Comparison of ENCODE assay signal across 8 mouse cellular contexts in the genomic region with DNA sequence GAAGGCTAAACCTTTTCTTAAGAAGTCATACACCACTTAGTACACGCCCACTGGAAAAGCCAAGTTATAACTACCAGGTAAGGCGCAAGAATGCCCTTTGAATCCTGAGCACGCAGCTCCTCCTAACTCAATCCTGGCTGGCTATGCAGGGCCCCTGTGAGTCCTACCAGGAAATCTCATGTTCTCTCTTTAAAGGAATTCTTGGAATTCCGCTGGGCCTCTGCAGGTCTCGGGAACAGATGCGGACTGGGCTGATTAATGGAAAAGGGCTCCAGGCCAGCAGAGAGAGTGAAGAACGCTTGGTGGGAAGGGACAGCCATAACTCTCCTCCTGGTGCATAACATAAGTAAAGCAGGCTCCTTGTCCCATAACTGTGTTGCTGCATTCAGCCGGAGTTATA. TPM values are rescaled to one million over a fixed set of nuclear protein-coding genes. Genes with fewer than 3 reads are reported as not detected.
DNase-seq lines count a peak whose midpoint lies in the region; ATAC-seq and TF ChIP-seq lines count a peak whose summit lies in the region.

No protein-coding gene starts in this region.

- peaks cover 2% of the 10 kb centered on the region; the same call in 1 of the 2 replicates for H3K27me3 ChIP-seq in heart, embryonic 16.5 days (ENCODE audit: control insufficient read depth, insufficient read depth, low read length)
- H3K27me3 ChIP-seq in embryonic facial prominence, embryonic 10.5 days (replicated peaks; ENCODE audit: low read depth, poor library complexity, severe bottlenecking) = peaks cover 24% of the 10 kb centered on the region
- no peaks in the 10 kb centered on the region for H3K27me3 ChIP-seq in kidney, embryonic 16.5 days (ENCODE audit: insufficient read depth, low read length)
- no peaks in the 10 kb centered on the region for H3K27me3 ChIP-seq in myocyte (ENCODE audit: control insufficient read depth, insufficient read depth, insufficient read length)

- ATAC-seq in heart, embryonic 16.5 days (replicated peaks; ENCODE audit: extremely low read depth, insufficient read depth, low FRiP score) = peak; percentile 58
- ATAC-seq in kidney, embryonic 16.5 days (ENCODE audit: low FRiP score, low TSS enrichment) = peak; percentile 77
- no peak for ATAC-seq in megakaryocyte progenitor cell, adult 5-6 weeks (replicated peaks; ENCODE audit: poor library complexity)

- H3K4me1 ChIP-seq in heart, embryonic 16.5 days (ENCODE audit: control insufficient read depth, insufficient read depth, low read length) = peaks cover 60% of the 10 kb centered on the region
- peaks cover 98% of the 10 kb centered on the region for H3K4me1 ChIP-seq in embryonic facial prominence, embryonic 10.5 days
- peaks cover 75% of the 10 kb centered on the region for H3K4me1 ChIP-seq in kidney, embryonic 16.5 days (ENCODE audit: insufficient read depth, low read length)

- peak overlapping the region; percentile 39 for H3K4me2 ChIP-seq in heart, embryonic 16.5 days (ENCODE audit: low read depth, low read length)
- H3K4me2 ChIP-seq in kidney, embryonic 16.5 days (replicated peaks; ENCODE audit: low read depth, low read length) = peak overlapping the region; percentile 27; the same call in 1 of the 2 replicates
- H3K4me2 ChIP-seq in myocyte (ENCODE audit: low read depth) = peak overlapping the region; percentile 8

- H3K36me3 ChIP-seq in heart, embryonic 16.5 days (ENCODE audit: control insufficient read depth, insufficient read depth) = no peaks in the 10 kb centered on the region
- H3K36me3 ChIP-seq in embryonic facial prominence, embryonic 10.5 days (replicated peaks) = no peaks in the 10 kb centered on the region
- H3K36me3 ChIP-seq in kidney, embryonic 16.5 days (ENCODE audit: insufficient read depth, low read length) = no peaks in the 10 kb centered on the region
- H3K36me3 ChIP-seq in myocyte (ENCODE audit: control insufficient read depth, insufficient read depth) = no peaks in the 10 kb centered on the region

- no peak overlapping the region for H3ac ChIP-seq in myocyte (ENCODE audit: control insufficient read depth, insufficient read length)

- WGBS in heart, embryonic 16.5 days = 11% methylated on average over 8 of the region's 8 CpGs
- WGBS in embryonic facial prominence, embryonic 10.5 days = 11% methylated on average over 8 of the region's 8 CpGs
- WGBS in kidney, embryonic 16.5 days = 7% methylated on average over 8 of the region's 8 CpGs

- H3K4me3 ChIP-seq in heart, embryonic 16.5 days (ENCODE audit: low read length) = no peak overlapping the region
- 0 out of 2 replicates have a peak overlapping the region, but pooled peaks have one; percentile 18 for H3K4me3 ChIP-seq in embryonic facial prominence, embryonic 10.5 days
- H3K4me3 ChIP-seq in kidney, embryonic 16.5 days (ENCODE audit: low read length) = no peak overlapping the region
- H3K4me3 ChIP-seq in myocyte = no peak overlapping the region
- H3K4me3 ChIP-seq in left cerebral cortex, adult 2 months = no peak overlapping the region

- no peak for TF ChIP-seq POLR2A in myocyte (IDR thresholded peaks at IDR 0.05; ENCODE audit: insufficient read length, low read depth)

- TF ChIP-seq CTCF in left cerebral cortex, adult 2 months (IDR thresholded peaks at IDR 0.05) = no peak

- no peaks in the 10 kb centered on the region for H3K9me3 ChIP-seq in heart, embryonic 16.5 days (replicated peaks; ENCODE audit: control insufficient read depth, low read length)
- H3K9me3 ChIP-seq in embryonic facial prominence, embryonic 10.5 days = no peaks in the 10 kb centered on the region
- H3K9me3 ChIP-seq in kidney, embryonic 16.5 days (ENCODE audit: low read length) = no peaks in the 10 kb centered on the region

- H3K9ac ChIP-seq in heart, embryonic 16.5 days (ENCODE audit: low read length) = peak overlapping the region; percentile 37; the same call in 1 of the 2 replicates
- H3K9ac ChIP-seq in kidney, embryonic 16.5 days (replicated peaks; ENCODE audit: low read length) = no peak overlapping the region

- intact Hi-C loops in heart, postnatal 25 days (cut with DNase I) = no loop called here
- intact Hi-C loops in left cerebral cortex, adult 2 months (cut with DNase I) = no loop called here

- H3K27ac ChIP-seq in heart, embryonic 16.5 days (ENCODE audit: low read length) = peak overlapping the region; percentile 63
- peak overlapping the region; percentile 90 for H3K27ac ChIP-seq in embryonic facial prominence, embryonic 10.5 days (replicated peaks)
- peak overlapping the region; percentile 90 for H3K27ac ChIP-seq in kidney, embryonic 16.5 days (ENCODE audit: low read length)
- H3K27ac ChIP-seq in left cerebral cortex, adult 2 months = no peak overlapping the region

- DNase-seq in heart, postnatal 25 days (ENCODE audit: low spot score) = no peak
- DNase-seq in embryonic facial prominence, embryonic 10.5 days (ENCODE audit: low spot score) = peak; percentile 79
- DNase-seq in left cerebral cortex, adult 2 months (ENCODE audit: extremely low spot score in 1 of 2, low spot score in 2 of 2) = no peak
- no peak for DNase-seq in cerebellum, adult 8-10 months

- H3K79me2 ChIP-seq in myocyte (ENCODE audit: control insufficient read depth, insufficient read depth) = no peaks in the 10 kb centered on the region

TF ChIP-seq in myocyte, 11 proteins besides CTCF, POLR2A, EP300 and RAD21:
- TF ChIP-seq MYOG (IDR thresholded peaks at IDR 0.05; ENCODE audit: control insufficient read depth in 1 of 3, insufficient read depth in 1 of 3, insufficient read length in 2 of 3, low read depth in 2 of 3) = peak in 1 of 3 experiments; percentile 24
- no peak for TF ChIP-seq USF1 (IDR thresholded peaks at IDR 0.05; ENCODE audit: low read depth)
- TF ChIP-seq TCF3 (IDR thresholded peaks at IDR 0.05; ENCODE audit: insufficient read length, low read depth) = no peak
- TF ChIP-seq CEBPB (IDR thresholded peaks at IDR 0.05; ENCODE audit: insufficient read depth, poor library complexity, severe bottlenecking) = no peak
- TF ChIP-seq MYOD1 (IDR thresholded peaks at IDR 0.05; ENCODE audit: control insufficient read depth in 1 of 3, insufficient read length in 2 of 3, low read depth in 2 of 3) = peak in 2 of 3 experiments; percentile 47 to 48
- TF ChIP-seq REST (IDR thresholded peaks at IDR 0.05; ENCODE audit: insufficient read depth, insufficient read length) = no peak
TF ChIP-seq in myocyte: peak in this region for 2.

RNA-seq across cellular contexts. Expression of a gene that starts 46.3 kb away (rescaled TPM):
- polyA plus RNA-seq in heart, embryonic 16.5 days (2015; fragmentation: Nextera tagmentation; extraction: Ambion mirVana) = 2.3 and 2.9 TPM in 2 replicates
- 10 to 100 TPM; 10.6 to 11.3 TPM for total RNA-seq in heart, postnatal 25 days (2021)
- polyA plus RNA-seq in embryonic facial prominence, embryonic 10.5 days (2016; fragmentation: Nextera tagmentation; extraction: Ambion mirVana) = 7.9 and 8.1 TPM in 2 replicates
- polyA plus RNA-seq in kidney, embryonic 16.5 days (2015; fragmentation: Nextera tagmentation; extraction: Ambion mirVana) = 4.1 and 4.8 TPM in 2 replicates
- polyA plus RNA-seq in myocyte (2012; fragmentation: generic; extraction: Trizol) = 2.0 TPM
- 100 to 1,000 TPM in 1 of 2 experiments, 10 to 100 TPM in 1; 67.1 to 111 TPM for total RNA-seq in left cerebral cortex, adult 2 months (2021)
- 4.6 and 6.0 TPM in 2 replicates for total RNA-seq in megakaryocyte progenitor cell, adult 5-6 weeks (2015)
- 2.7 and 4.9 TPM in 2 replicates for total RNA-seq in megakaryocyte progenitor cell, adult 5-6 weeks (2017)
